Mouse (Mus musculus) cerebellum, postnatal 10 days (tissue): ENCODE data around the gene Lipo1.
"Not testable (repeated sequence)": the region's sequence is repeated elsewhere in the genome, so short reads cannot be mapped to it uniquely, and the experiment has no call there.

Source experiments
- DNase-seq, 2 experiments: peaks; one replicate each; pipeline ENCODE4 v3.0.0; 2021; ENCODE audit warnings: mixed read lengths in 2 of 2

The Lipo1 gene

DNA sequence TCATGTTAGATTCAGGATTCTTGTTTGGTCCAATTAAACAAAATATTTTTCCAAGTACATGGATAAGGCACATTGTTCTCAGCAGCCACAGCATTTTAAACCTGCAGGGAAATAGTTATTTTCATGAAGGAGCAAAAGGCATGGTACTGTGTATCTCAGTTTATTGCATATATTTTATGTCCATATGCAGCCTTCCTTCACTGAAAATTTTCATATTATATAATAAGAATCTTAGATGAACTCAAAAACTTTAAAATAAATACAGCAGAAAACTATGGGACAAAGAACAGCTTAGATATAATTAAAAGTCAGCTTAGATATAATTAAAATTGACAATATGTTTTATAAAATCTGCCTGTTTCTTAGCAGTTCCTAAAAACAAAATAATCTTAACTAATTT is at the start of gene Lipo1:
Gene Lipo1, minus strand, starts transcription at position 101 of the 400 bp plus-strand sequence.
- DNase-seq, result not testable (repeated sequence)

DNA sequence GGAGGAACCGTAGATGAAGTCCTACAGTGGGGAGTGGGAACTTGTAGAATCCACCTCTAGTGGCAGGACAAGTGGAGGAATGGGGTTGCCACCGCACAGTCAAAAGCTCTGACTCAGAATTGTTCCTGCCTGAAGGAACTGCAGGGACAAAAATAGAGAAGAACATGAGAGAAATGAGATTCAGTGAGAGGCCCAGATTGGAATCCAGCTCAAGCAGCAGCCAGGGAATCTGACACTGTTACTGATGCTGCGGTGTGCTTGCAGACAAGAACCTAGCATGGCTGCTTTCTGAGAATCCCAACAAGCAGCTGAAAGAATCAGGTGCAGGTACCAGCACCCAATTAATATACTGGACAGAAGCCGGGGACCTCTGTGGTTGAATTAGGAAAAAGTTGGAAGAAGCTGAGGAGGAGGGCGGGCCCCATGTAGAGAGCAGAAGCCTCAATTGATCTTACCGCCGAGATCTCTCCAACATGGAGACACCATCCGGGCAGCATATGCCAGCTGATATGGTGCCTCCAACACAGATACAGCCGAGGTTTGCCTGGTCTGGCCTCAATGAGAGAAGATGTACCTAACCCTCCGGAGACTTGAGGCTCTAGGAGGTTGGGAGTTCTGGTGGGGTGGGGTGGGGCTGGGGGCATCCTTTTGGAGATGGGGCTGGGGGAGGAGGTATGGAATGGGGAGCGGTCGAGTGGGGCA is 532 bp downstream of the Lipo1 start:
- DNase-seq, result no peak

DNA sequence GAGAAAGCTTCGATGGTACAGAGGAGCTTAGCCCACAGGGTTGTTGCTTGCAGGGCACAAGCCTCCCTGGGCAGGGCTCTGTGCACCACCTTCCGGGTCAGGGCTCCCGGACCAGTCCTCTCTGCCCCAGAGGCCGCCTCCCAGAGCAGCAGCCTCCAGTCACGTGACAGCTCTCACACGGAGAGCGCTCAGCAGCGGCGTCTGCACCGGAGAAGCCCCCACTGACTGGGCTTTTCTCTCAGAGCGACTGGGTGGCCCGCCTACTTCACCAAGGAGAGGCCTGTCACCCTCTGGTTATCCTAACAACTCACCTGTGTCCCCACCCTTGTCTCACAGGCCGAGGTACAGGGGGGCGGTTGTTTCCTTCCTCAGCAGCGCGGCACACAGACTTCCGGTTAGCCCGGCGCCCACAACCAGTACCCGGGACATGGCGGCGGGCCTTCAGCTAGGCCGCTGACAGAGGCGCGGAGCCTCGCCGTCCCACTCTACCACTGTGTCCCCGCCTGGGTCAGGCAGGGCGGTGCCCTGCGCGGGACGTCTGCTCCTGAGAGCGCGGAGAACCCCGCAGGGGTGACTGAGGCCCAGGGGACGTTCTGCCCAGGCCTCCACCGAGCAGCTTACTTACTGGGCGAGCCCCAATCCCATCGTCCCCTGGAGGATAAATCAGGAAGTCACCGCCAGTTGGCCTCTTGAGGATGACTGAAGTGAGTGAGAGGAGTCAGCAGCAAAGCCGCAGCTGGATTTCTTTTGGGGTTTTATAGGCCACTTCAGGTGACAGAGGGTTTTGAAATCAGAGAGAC is 25.8 kb downstream of the Lipo1 start, which contains the start of gene Lipo3:
Gene Lipo3, minus strand, starts transcription at position 665 of the 800 bp plus-strand sequence.
- DNase-seq, result peak; percentile 54 to 57

DNA sequence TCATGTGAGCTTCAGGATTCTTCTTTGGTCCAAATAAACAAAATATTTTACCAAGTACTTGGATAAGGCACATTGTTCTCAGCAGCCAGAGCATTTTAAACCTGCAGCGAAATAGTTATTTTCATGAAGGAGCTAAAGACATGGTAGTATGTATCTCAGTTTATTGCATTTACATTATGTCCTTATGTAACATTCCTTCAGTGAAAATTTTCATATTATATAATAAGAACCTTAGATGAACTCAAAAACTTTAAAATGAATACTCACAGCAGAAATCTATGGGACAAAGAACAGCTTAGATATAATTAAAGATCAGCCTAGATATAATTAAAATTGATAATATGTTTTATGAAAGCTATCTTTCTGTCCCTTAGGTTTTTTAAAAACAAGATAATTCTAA is 36.0 kb downstream of the Lipo1 start, which contains the start of gene Lipo2:
Gene Lipo2, minus strand, starts transcription at position 101 of the 400 bp plus-strand sequence.
- DNase-seq, result not testable (repeated sequence)
